Mouse (Mus musculus): Measurements from ENCODE around the gene Tssk6. TPM values are rescaled to one million over a fixed set of nuclear protein-coding genes. Genes with fewer than 3 reads are reported as not detected.
A peak's percentile ranks its signal among the peaks of the same experiment; 100 is the strongest.

Tssk6 gene
- polyA plus RNA-seq, 1 experiment from 2014 or later, result 4.3 TPM

DNA sequence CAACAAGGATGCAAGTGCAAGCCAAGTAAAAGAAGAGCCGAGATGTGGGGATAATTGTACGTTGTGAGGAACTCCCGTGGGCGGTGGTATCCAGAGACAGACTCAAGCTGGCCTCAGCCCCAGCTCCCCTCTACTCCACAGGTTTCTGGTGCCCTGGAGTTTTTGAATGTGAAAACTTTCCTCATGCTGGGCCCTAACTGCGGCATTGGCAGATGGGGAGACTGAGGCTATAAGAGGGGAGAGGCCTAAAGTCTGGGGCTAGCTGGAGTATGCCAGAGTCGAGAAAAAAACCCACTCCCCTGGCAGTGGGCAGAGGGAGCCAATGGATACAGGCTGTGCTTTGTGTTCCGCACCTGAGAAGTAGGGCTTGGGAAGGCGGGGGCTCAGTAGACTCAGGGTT is 2.1 kb downstream of the Tssk6 start:
- peaks cover 16% of the 10 kb centered on the region for H3K36me3 ChIP-seq
- no peaks in the 10 kb centered on the region for H3K27me3 ChIP-seq (replicated peaks)
- no peak overlapping the region for H3K9ac ChIP-seq (replicated peaks)
- H3K4me3 ChIP-seq (replicated peaks), result no peak overlapping the region
- WGBS, result 87% methylated on average over 8 of the region's 8 CpGs
- H3K9me3 ChIP-seq (replicated peaks), result no peaks in the 10 kb centered on the region
- H3K4me2 ChIP-seq, result peak overlapping the region; percentile 99
- peaks cover 42% of the 10 kb centered on the region for H3K4me1 ChIP-seq
- no peak for ATAC-seq (ENCODE audit: low FRiP score)
- peak overlapping the region; percentile 77 for H3K27ac ChIP-seq (replicated peaks)

DNA sequence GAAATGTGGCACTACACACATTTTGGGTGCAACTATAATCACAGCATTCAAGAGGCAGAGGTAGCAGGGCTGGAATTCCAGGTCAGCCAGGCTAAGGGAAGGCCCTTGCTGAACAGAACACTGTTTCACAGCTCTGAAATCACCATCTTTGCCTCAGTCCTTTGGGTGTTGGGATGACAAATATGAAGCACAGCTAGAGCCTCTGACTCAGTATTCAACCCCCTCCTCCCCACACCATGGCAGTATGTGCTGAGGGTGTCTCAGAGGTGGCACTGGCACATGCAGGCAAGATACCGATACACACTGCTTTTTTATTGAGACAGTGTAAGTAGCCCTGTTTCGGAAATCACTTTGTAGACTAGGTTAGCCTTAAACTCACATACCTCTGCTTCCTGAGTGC is 4.3 kb downstream of the Tssk6 start:
- Histone ChIP-seq H3K36me3 (peaks cover 36% of the 10 kb centered on the region), H3K27me3 (replicated peaks) (no peaks in the 10 kb centered on the region), H3K9ac (replicated peaks) (no peak overlapping the region), H3K27ac (replicated peaks) (no peak overlapping the region), H3K4me2 (no peak overlapping the region), H3K4me1 (peaks cover 24% of the 10 kb centered on the region), H3K9me3 (replicated peaks) (no peaks in the 10 kb centered on the region), H3K4me3 (replicated peaks) (no peak overlapping the region)
- 88% methylated on average over 2 of the region's 2 CpGs for WGBS
- no peak for ATAC-seq (ENCODE audit: low FRiP score)

DNA sequence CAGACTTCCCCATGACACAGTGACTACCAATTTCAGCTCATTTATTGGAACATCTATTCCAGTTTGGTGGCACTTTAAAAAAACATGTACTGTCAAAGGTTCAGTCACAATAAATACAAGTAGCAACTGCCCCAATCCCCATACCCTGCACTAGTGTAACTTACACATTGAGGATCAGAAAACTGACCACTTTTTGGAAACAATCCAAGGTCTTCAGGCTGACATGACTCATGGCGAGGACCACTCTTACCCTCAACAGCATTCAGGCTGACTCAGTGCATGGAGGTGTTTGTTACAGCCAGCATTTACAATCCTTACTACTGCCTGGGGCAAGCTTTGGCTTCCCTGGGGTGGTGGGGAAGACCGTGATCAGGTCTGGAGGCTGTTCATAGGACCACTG is 5.1 kb downstream of the Tssk6 start:
- H3K36me3 ChIP-seq, result peaks cover 43% of the 10 kb centered on the region
- no peaks in the 10 kb centered on the region for H3K9me3 ChIP-seq (replicated peaks)
- no peak for ATAC-seq (ENCODE audit: low FRiP score)
- no peak overlapping the region for H3K4me2 ChIP-seq
- H3K27me3 ChIP-seq (replicated peaks), result no peaks in the 10 kb centered on the region
- no peak overlapping the region for H3K27ac ChIP-seq (replicated peaks)
- H3K4me1 ChIP-seq, result peaks cover 19% of the 10 kb centered on the region
- WGBS, result 91% methylated on average over 2 of the region's 2 CpGs
- H3K9ac ChIP-seq (replicated peaks), result no peak overlapping the region
- no peak overlapping the region for H3K4me3 ChIP-seq (replicated peaks)

DNA sequence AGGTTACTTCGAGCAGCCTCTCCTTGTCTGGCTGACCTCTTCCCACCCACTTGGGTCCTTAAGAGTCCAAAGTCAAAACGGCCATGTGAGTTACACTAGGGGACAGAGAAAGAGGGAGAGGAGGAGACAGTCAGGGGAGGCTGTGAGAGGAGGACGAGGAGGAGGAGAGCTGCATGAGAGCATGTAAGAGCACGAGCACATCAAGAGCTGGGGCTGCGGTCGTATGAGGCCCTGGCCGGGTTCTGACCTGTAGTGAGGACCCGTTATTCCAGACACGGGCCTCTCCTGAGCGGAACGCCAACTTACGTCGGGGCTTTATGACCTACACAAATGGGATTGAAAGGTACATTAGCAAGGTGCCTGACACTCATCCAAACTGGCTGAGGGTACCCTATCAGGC is 9.9 kb downstream of the Tssk6 start:
- Histone ChIP-seq H3K36me3 (peaks cover 88% of the 10 kb centered on the region), H3K4me3 (replicated peaks) (no peak overlapping the region), H3K9me3 (replicated peaks) (no peaks in the 10 kb centered on the region), H3K4me2 (no peak overlapping the region), H3K9ac (replicated peaks) (no peak overlapping the region), H3K27me3 (replicated peaks) (no peaks in the 10 kb centered on the region), H3K27ac (replicated peaks) (no peak overlapping the region), H3K4me1 (no peaks in the 10 kb centered on the region)
- 91% methylated on average over 13 of the region's 13 CpGs for WGBS
- ATAC-seq (ENCODE audit: low FRiP score), result no peak

DNA sequence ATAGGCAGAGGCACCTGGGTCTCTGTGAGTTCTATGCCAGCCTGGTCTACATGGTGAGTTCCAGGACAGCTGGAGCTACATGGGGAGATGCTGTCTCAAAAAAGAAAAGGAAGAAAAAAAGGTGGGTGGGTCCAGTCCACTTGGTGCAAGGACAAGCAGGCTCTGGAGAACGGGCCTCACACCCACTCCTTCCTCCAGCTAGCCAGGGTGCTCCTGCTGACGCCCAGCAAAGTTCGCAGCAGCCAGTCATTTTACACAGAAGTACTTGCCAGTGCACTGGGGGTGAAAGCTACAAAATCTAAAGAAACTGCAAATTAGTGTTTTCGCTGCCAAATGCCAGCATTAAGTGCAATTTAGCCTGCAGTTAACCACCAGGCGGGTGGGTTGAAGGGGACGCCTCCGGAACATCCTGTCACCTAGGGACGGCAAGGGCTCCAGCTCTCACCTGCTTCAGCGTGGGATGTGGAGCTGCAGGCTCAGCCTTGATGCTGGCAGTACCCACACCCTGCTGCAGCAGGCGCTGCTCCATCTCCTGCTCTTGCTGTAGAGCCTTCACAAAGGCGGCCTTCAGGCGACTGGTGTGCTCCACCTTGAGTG is 10.6 kb downstream of the Tssk6 start:
- no peaks in the 10 kb centered on the region for H3K27me3 ChIP-seq (replicated peaks)
- H3K36me3 ChIP-seq, result peaks cover 87% of the 10 kb centered on the region
- H3K4me2 ChIP-seq, result no peak overlapping the region
- H3K9ac ChIP-seq (replicated peaks), result no peak overlapping the region
- no peak for ATAC-seq (ENCODE audit: low FRiP score)
- no peaks in the 10 kb centered on the region for H3K9me3 ChIP-seq (replicated peaks)
- no peak overlapping the region for H3K27ac ChIP-seq (replicated peaks)
- H3K4me1 ChIP-seq, result no peaks in the 10 kb centered on the region
- no peak overlapping the region for H3K4me3 ChIP-seq (replicated peaks)
- WGBS, result 90% methylated on average over 12 of the region's 12 CpGs

DNA sequence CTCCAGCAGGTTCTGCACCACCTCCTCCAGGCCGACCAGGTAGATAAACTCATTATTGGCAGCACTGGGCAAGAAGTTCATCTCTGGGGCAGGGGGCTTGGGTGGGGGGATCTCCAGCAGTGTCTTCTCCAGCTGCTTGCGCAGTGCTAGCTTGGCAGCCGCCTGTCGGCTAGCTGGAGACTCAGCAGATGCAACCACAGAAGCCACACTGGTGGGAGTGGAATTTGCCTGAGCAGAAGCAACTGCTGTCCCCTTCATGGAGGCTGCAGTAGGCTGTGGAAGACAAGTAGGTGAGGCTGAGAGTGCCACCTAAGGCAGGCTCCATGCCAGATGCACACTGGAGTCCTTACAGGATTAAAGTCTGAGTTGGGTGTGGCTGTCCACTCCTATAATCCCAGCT is 12.5 kb downstream of the Tssk6 start:
- no peaks in the 10 kb centered on the region for H3K27me3 ChIP-seq (replicated peaks)
- no peaks in the 10 kb centered on the region for H3K4me1 ChIP-seq
- no peaks in the 10 kb centered on the region for H3K9me3 ChIP-seq (replicated peaks)
- no peak overlapping the region for H3K9ac ChIP-seq (replicated peaks)
- WGBS, result 91% methylated on average over 4 of the region's 4 CpGs
- H3K27ac ChIP-seq (replicated peaks), result no peak overlapping the region
- no peak overlapping the region for H3K4me3 ChIP-seq (replicated peaks)
- H3K4me2 ChIP-seq, result no peak overlapping the region
- peaks cover 73% of the 10 kb centered on the region for H3K36me3 ChIP-seq
- no peak for ATAC-seq (ENCODE audit: low FRiP score)

DNA sequence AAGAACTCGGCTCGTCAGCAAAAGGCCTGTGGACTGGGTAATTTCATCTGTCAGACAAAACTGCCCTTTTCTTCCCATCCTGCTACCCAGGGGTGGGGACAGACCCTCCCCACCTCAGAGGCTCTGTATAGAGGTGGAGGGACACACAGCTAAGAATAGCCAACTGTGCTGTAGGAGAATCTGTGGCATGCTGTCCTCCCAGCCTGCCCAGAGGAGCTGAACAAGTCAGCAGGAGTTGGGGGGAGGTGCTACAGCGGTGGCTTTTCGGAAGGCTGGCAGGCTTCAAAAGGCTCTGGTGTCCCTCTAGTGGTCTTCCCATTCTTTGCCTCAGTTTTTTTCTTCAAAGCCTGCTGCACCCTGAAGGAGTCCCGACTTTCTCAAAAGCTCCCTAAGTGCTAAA is 13.8 kb downstream of the Tssk6 start:
- H3K4me3 ChIP-seq (replicated peaks), result no peak overlapping the region
- no peaks in the 10 kb centered on the region for H3K27me3 ChIP-seq (replicated peaks)
- peaks cover 61% of the 10 kb centered on the region for H3K36me3 ChIP-seq
- ATAC-seq (ENCODE audit: low FRiP score), result no peak
- WGBS, result 49% methylated on average over 5 of the region's 5 CpGs
- H3K4me1 ChIP-seq, result peaks cover 10% of the 10 kb centered on the region
- no peak overlapping the region for H3K4me2 ChIP-seq
- no peaks in the 10 kb centered on the region for H3K9me3 ChIP-seq (replicated peaks)
- H3K9ac ChIP-seq (replicated peaks), result no peak overlapping the region
- no peak overlapping the region for H3K27ac ChIP-seq (replicated peaks)

DNA sequence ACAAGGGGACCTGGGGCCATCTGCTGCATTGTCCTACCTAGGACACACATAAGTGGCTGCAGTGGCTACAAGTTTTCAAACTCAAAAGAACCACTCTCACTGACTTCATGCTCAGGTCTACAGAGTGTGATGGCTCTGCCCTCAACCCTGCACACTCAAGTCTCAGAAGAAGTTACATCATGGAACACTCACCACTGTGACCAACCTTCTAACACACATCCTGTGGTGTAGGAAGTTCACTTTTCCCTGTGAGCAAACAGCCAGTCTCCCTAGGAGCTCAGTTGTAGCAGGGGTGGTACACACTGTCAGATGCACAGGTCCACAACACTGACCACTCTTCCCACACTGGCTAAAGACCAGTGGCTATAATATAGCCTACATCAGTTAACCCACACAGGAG is 16.5 kb downstream of the Tssk6 start:
- Histone ChIP-seq H3K4me1 (peaks cover 18% of the 10 kb centered on the region), H3K4me2 (no peak overlapping the region), H3K27me3 (replicated peaks) (no peaks in the 10 kb centered on the region), H3K36me3 (peaks cover 36% of the 10 kb centered on the region), H3K4me3 (replicated peaks) (no peak overlapping the region), H3K9me3 (replicated peaks) (no peaks in the 10 kb centered on the region), H3K27ac (replicated peaks) (no peak overlapping the region), H3K9ac (replicated peaks) (no peak overlapping the region)
- ATAC-seq (ENCODE audit: low FRiP score), result no peak

DNA sequence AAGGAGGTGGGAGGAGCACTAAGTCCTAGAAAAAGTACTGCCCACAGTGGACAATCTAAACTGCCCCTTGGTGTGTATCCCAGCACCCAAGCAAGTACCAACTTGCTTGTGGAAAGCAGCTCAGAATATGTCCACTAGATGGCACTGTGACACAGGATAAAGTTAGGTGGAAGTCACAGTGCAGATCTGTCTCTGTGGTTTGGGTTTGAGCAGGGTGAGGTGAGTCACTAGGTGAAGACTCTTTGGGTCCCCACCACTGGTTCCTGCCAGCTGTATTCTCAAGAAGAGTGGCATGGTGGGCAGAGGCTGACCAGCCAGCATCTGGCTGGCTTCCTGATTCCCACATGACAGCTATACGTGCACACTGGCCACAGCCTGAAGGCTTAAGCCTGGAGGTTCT is 17.0 kb downstream of the Tssk6 start:
- 67% methylated on average over 1 of the region's 1 CpGs for WGBS

DNA sequence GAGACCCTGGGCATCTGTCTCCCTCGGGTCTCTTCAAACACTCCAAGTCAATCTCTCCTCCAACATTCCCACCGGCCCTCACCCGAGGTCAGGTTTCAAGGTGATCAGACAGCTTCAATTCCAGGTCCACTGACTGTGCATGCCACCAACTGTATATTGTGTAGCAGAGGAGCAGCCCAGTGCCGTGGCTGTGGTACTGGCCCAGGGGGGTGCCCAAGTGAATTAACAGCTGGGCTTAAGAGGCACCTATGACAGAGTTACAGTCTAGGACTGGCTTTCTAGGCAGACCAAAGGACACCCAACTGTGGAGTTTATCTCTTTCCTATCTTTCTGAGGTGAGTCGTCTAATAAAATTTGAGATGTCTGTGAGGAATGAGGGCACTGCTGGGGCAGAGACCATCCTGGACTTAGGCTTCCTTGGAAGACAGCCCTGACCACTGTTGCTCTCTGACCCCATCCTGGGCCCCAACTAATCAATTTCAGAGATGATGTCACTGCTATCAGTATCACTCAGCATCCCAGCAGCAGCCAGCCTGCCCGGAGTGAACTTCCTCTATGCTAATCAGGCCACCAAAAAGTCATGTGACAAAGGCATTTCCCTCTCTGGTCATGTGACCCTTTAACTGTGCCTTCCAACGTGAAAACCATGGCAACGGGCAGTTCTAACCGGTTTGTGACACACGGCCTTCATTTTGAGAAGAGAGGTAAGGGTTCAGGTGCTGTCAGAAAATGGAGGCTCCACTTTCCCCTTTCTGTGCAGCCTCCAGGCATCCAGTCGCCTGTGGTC is 18.1 kb downstream of the Tssk6 start:
- WGBS, result 42% methylated on average over 11 of the region's 11 CpGs
- H3K27ac ChIP-seq (replicated peaks), result peak overlapping the region; percentile 67
- H3K4me3 ChIP-seq (replicated peaks), result no peak overlapping the region
- H3K9me3 ChIP-seq (replicated peaks), result no peaks in the 10 kb centered on the region
- no peaks in the 10 kb centered on the region for H3K27me3 ChIP-seq (replicated peaks)
- H3K36me3 ChIP-seq, result peaks cover 21% of the 10 kb centered on the region
- peak; percentile 39; the same call in 1 of the 2 replicates for ATAC-seq (ENCODE audit: low FRiP score)
- peaks cover 18% of the 10 kb centered on the region for H3K4me1 ChIP-seq
- peak overlapping the region; percentile 5; the same call in 1 of the 2 replicates for H3K4me2 ChIP-seq
- 0 out of 2 replicates have a peak overlapping the region, but pooled peaks have one; percentile 28 for H3K9ac ChIP-seq (replicated peaks)

More for the DNA sequence above, 17.0 kb downstream of the Tssk6 start:
- peaks cover 31% of the 10 kb centered on the region for H3K36me3 ChIP-seq
- no peak overlapping the region for H3K4me3 ChIP-seq (replicated peaks)
- H3K4me1 ChIP-seq, result peaks cover 18% of the 10 kb centered on the region
- ATAC-seq (ENCODE audit: low FRiP score), result peak; percentile 75
- no peaks in the 10 kb centered on the region for H3K9me3 ChIP-seq (replicated peaks)
- no peak overlapping the region for H3K9ac ChIP-seq (replicated peaks)
- no peak overlapping the region for H3K4me2 ChIP-seq
- H3K27ac ChIP-seq (replicated peaks), result no peak overlapping the region
- H3K27me3 ChIP-seq (replicated peaks), result no peaks in the 10 kb centered on the region

DNA sequence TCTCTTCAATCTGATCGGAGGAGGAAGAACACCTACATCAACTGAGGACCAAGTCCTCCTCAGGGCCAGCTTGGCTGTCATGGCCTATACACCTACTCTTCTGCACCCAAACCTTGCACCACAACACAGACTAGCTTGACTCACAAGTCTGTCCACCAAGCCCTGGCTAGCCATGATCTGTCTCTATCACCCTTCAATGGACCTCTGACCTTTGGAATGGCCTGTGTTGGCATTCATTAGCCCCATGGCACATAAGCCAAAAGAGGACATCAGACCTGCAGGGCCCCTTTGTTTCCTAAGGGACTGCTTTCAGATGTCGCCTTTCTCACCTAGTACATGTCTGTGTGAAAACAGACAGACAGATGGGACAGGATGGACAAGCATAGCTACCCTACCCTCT is 19.2 kb downstream of the Tssk6 start:
- no peaks in the 10 kb centered on the region for H3K9me3 ChIP-seq (replicated peaks)
- no peaks in the 10 kb centered on the region for H3K27me3 ChIP-seq (replicated peaks)
- peaks cover 12% of the 10 kb centered on the region for H3K36me3 ChIP-seq
- H3K9ac ChIP-seq (replicated peaks), result 0 out of 2 replicates have a peak overlapping the region, but pooled peaks have one; percentile 28
- H3K4me1 ChIP-seq, result peaks cover 18% of the 10 kb centered on the region
- no peak for ATAC-seq (ENCODE audit: low FRiP score)
- WGBS, result 91% methylated on average over 2 of the region's 2 CpGs
- no peak overlapping the region for H3K4me2 ChIP-seq
- H3K27ac ChIP-seq (replicated peaks), result peak overlapping the region; percentile 67
- H3K4me3 ChIP-seq (replicated peaks), result no peak overlapping the region

DNA sequence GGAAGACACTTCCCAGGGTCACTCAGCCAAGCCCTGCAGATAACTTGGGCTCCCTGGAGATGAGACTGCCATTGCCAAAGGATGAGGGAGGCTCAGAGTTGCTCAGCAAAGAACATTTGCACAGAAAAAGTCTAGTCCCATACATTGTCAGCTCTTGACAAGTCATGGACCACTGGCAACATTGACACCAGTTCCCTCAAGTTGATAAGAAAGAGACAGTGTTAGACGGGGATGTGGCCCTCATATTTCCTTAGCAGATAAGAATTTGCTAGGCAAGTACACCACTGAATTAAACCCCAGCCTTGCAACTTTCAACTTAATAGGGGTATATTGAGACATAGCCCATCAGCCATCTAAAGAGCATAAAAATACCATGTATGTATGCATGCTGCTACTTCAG is 22.0 kb downstream of the Tssk6 start:
- Histone ChIP-seq H3K4me2 (no peak overlapping the region), H3K9me3 (replicated peaks) (no peaks in the 10 kb centered on the region), H3K27ac (replicated peaks) (no peak overlapping the region), H3K4me3 (replicated peaks) (no peak overlapping the region), H3K36me3 (no peaks in the 10 kb centered on the region), H3K27me3 (replicated peaks) (no peaks in the 10 kb centered on the region), H3K4me1 (peaks cover 18% of the 10 kb centered on the region), H3K9ac (replicated peaks) (no peak overlapping the region)
- ATAC-seq (ENCODE audit: low FRiP score), result no peak
- 87% methylated on average over 1 of the region's 1 CpGs for WGBS

Data from neural tube, embryonic 15.5 days (tissue).